Mouse (Mus musculus): ENCODE data around the gene Usp48. TPM values are rescaled to one million over a fixed set of nuclear protein-coding genes. Genes with fewer than 3 reads are reported as not detected.
A peak's percentile ranks its signal among the peaks of the same experiment; 100 is the strongest.

Usp48 gene
- 50.5 and 56.7 TPM in 2 replicates for polyA plus RNA-seq (2016; fragmentation: Nextera tagmentation; extraction: Ambion mirVana)

DNA sequence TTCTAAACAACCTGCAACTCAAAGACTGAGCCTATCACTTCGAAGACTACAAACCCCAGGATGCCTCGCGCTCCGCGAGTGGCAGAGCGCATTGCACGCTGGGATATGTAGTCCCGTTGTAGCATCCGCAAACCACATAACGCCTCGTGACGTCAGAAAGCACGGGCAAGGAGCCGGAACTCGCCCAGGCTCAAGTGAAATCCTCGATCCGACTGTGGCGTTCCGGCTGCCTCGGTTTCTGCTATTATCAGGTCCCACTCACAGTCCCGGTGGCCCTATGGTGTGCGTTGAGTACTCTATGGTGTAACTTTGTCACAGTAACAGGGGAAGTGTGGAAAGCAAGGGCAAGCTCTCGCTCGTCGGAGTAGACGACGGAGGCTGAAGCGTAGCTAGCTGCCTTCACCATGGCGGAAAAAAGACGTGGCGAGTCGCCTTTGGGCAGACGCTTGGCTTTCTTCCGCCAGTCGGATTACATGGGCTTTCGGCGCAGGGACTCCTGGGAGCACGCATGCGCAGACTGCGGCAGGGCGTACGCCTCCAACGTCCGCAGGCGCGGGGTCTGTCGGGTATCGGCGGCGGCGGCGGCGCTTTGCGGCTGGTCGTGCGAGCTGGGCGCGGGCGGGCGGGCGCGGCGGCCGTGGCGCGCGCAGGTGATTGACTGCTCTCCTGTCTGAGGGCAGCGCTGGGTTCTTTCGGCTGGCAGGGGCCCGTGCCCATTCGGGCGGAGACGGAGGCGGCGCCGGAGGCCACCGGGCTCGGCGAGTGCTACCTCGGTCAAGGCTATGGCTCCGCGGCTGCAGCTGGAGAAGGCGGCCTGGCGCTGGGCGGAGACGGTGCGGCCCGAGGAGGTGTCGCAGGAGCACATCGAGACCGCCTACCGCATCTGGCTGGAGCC is at the start of gene Usp48:
Gene Usp48, plus strand, starts transcription at position 155 of the 895 bp plus-strand sequence.
- peak within 1 kb of the TSS; percentile 94 for H3K9ac ChIP-seq
- H3K27ac ChIP-seq: peak within 1 kb of the TSS; percentile 99
- peaks cover 45% of the 10 kb centered on the region for H3K4me1 ChIP-seq
- WGBS (ENCODE audit: insufficient replicate concordance): under 1% methylated on average over 91 of the region's 92 CpGs
- ATAC-seq: peak; percentile 90
- peak within 1 kb of the TSS; percentile 91 for H3K4me3 ChIP-seq
- no peaks in the 10 kb centered on the region for H3K9me3 ChIP-seq (replicated peaks)
- H3K27me3 ChIP-seq (replicated peaks): no peaks in the 10 kb centered on the region
- peak within 1 kb of the TSS; percentile 83 for H3K4me2 ChIP-seq
- H3K36me3 ChIP-seq: peaks cover 9% of the 10 kb centered on the region; the same call in 1 of the 2 replicates

DNA sequence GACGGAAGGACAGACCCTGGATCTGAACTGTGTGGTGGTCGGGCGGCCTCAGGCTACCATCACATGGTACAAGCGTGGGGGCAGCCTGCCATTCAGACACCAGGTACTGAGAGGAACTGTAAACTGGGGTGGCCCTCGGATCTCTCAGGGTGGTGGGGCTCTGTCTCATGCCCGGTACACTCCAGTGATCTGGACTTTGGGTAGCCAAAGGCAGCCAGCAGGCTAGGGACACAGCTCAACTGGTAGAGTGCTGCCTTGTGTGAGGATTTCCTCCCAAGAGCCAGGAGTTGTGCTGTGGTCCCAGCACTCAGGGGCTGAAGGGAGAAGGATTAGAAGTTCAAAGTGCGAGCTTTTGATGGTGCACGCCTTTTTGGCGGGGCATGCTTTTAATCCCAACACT is 48.0 kb upstream of the Usp48 start:
- Histone ChIP-seq H3K9ac (no peak overlapping the region), H3K27ac (no peak overlapping the region), H3K36me3 (peaks cover 80% of the 10 kb centered on the region), H3K4me2 (no peak overlapping the region), H3K9me3 (replicated peaks) (no peaks in the 10 kb centered on the region), H3K27me3 (replicated peaks) (no peaks in the 10 kb centered on the region), H3K4me1 (no peaks in the 10 kb centered on the region), H3K4me3 (no peak overlapping the region)
- WGBS (ENCODE audit: insufficient replicate concordance): 84% methylated on average over 9 of the region's 9 CpGs
- ATAC-seq: no peak

DNA sequence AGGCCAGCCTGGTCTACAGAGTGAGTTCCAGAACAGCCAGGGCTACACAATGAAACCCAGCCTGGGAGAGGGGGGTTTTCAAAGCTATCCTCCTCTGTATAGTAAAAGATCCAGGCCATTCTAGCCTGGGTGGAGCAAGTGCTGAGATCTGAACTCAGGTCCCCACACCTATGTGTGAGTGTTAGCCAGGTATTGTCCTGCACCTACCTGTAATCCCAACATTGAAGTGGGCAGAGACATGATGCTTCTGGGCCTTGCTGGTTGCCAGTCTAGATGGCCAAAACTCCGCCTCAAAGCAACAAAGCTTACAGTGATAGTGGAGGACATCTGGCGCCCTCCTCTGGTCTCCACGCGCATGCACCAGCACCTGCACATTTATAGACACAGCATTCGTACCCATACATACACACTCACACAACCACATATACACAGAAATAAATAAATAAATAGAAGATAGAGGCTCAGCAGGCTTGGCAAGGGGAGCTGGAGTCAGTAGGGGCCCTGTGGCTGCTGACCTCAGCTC is 47.5 kb upstream of the Usp48 start:
- H3K9ac ChIP-seq: no peak overlapping the region
- H3K27me3 ChIP-seq (replicated peaks): no peaks in the 10 kb centered on the region
- 68% methylated on average over 5 of the region's 5 CpGs for WGBS (ENCODE audit: insufficient replicate concordance)
- no peak overlapping the region for H3K4me3 ChIP-seq
- no peaks in the 10 kb centered on the region for H3K9me3 ChIP-seq (replicated peaks)
- no peak overlapping the region for H3K27ac ChIP-seq
- H3K36me3 ChIP-seq: peaks cover 79% of the 10 kb centered on the region
- ATAC-seq: no peak
- H3K4me1 ChIP-seq: no peaks in the 10 kb centered on the region
- no peak overlapping the region for H3K4me2 ChIP-seq

DNA sequence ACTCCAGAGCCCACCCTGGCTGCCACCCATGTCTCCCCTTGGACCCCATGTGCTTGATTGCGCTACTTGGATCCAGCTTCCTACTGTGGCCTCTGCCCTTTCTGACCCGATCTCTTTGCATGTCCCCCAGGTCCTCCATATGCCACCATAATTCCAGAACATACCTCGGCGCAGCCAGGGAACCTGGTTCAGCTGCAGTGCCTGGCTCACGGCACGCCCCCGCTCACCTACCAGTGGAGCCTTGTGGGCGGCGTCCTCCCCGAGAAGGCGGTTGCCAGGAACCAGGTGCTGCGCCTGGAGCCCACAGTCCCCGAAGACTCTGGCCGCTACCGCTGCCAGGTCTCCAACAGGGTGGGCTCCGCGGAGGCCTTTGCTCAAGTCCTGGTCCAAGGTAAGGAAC is 40.1 kb upstream of the Usp48 start:
- no peaks in the 10 kb centered on the region for H3K9me3 ChIP-seq (replicated peaks)
- H3K9ac ChIP-seq: no peak overlapping the region
- ATAC-seq: no peak
- H3K27ac ChIP-seq: no peak overlapping the region
- H3K36me3 ChIP-seq: peaks cover 72% of the 10 kb centered on the region
- no peak overlapping the region for H3K4me3 ChIP-seq
- no peaks in the 10 kb centered on the region for H3K4me1 ChIP-seq
- H3K4me2 ChIP-seq: no peak overlapping the region
- 84% methylated on average over 17 of the region's 17 CpGs for WGBS (ENCODE audit: insufficient replicate concordance)
- no peaks in the 10 kb centered on the region for H3K27me3 ChIP-seq (replicated peaks)

DNA sequence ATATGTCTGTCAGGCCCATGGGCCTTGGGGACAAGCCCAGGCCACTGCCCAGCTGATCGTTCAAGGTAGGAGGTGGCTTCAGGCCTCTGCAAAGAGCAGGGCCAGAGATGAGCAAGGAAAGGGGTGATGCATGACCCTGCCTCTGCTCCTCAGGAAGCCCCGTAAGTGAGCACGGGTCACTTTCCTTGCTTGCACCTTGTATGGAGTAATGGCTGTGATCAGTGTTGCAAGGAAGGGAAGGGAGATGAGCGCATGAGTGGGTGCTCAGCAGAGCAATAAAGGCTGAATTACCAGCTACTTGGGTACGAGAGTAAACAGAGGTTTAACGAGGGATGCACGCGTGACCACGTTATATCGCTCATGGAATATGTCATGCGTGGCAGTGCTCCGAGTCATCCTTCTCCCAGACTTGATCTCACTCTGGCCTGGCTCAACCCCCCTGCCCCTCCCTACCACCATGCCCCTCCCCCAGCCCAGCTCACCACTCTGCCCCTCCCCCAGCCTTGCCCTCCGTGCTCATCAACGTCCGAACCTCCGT is 36.8 kb upstream of the Usp48 start:
- WGBS (ENCODE audit: insufficient replicate concordance): 87% methylated on average over 16 of the region's 16 CpGs
- H3K4me3 ChIP-seq: no peak overlapping the region
- ATAC-seq: no peak
- H3K4me1 ChIP-seq: no peaks in the 10 kb centered on the region
- H3K4me2 ChIP-seq: no peak overlapping the region
- H3K9me3 ChIP-seq (replicated peaks): no peaks in the 10 kb centered on the region
- H3K9ac ChIP-seq: no peak overlapping the region
- H3K27me3 ChIP-seq (replicated peaks): no peaks in the 10 kb centered on the region
- H3K27ac ChIP-seq: no peak overlapping the region
- peaks cover 61% of the 10 kb centered on the region for H3K36me3 ChIP-seq

DNA sequence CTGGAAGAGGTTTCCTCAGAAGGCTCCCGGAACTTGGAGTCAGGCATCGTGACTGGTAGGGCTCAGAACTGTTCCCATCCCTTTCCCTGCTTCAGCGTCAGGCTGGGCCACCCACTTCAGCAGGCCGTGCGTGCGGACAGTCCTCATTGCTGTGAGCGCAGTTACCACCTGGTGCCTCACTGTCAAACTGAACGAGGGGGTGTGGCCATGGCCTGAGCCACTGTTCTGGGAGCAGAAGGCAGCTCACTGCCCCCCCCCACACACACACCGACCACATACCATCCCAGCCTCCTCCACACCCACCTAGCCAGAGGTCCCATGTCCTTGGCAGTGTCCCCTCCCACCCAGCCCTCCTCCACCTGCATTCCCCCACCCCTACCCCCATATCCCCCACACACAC is 23.7 kb upstream of the Usp48 start:
- H3K27ac ChIP-seq: no peak overlapping the region
- H3K4me3 ChIP-seq: no peak overlapping the region
- WGBS (ENCODE audit: insufficient replicate concordance): 73% methylated on average over 9 of the region's 9 CpGs
- no peak for ATAC-seq
- H3K4me1 ChIP-seq: no peaks in the 10 kb centered on the region
- no peak overlapping the region for H3K4me2 ChIP-seq
- H3K9ac ChIP-seq: no peak overlapping the region
- no peaks in the 10 kb centered on the region for H3K27me3 ChIP-seq (replicated peaks)
- H3K36me3 ChIP-seq: peaks cover 27% of the 10 kb centered on the region
- no peaks in the 10 kb centered on the region for H3K9me3 ChIP-seq (replicated peaks)

DNA sequence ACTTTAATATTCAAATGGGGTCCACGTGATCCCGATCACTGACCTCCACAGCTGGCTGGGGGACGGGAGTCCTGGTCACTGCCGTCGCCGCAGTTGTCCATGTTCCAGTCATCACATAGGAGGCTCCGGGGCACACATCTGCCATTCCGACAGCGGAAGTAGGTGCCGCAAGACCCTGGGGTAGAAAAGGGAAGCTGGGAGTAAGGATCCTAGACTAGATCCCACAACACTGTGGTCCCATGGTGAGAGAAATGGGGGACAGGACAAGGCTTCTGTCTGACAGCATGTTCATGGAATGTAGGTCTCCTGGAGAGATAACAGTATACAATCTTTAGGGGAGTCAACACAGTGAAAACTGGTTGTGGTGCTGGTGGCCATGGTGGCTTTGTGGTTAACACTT is 19.1 kb upstream of the Usp48 start, which contains the start of gene Ldlrad2:
Gene Ldlrad2, minus strand, starts transcription at position 101 of the 400 bp plus-strand sequence.
- no peak for ATAC-seq
- Histone ChIP-seq H3K36me3 (peaks cover 7% of the 10 kb centered on the region), H3K27me3 (replicated peaks) (peaks cover 28% of the 10 kb centered on the region), H3K4me3 (no peak within 1 kb of the TSS), H3K4me2 (no peak within 1 kb of the TSS), H3K4me1 (0 out of 2 replicates have a peak, but pooled peaks cover 7% of the 10 kb centered on the region), H3K9me3 (replicated peaks) (no peaks in the 10 kb centered on the region), H3K9ac (no peak within 1 kb of the TSS), H3K27ac (no peak within 1 kb of the TSS)
- 71% methylated on average over 10 of the region's 10 CpGs for WGBS (ENCODE audit: insufficient replicate concordance)

DNA sequence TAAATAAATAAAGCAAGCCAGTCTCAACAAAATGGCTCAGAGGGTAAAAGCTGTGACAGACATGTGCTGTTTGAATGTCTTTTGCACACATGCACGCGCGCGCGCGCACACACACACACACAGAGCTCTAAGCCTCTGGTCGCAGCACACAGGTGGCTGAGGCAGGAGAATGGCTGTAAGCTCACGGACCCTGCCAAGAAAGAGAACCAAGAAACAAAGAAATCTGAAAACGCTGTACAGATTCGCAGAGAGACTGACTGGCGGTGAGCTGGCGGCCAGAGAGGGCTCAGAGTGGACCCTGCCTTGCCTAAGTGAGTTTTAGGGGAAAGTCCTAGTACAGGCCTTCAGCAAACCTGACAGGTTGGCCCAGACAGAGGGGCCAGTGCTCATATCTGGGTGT is 16.1 kb upstream of the Usp48 start:
- H3K27ac ChIP-seq: no peak overlapping the region
- no peak overlapping the region for H3K9ac ChIP-seq
- ATAC-seq: no peak
- 0 out of 2 replicates have a peak, but pooled peaks cover 7% of the 10 kb centered on the region for H3K4me1 ChIP-seq
- no peaks in the 10 kb centered on the region for H3K36me3 ChIP-seq
- no peak overlapping the region for H3K4me2 ChIP-seq
- peaks cover 46% of the 10 kb centered on the region for H3K27me3 ChIP-seq (replicated peaks)
- 86% methylated on average over 12 of the region's 12 CpGs for WGBS (ENCODE audit: insufficient replicate concordance)
- H3K4me3 ChIP-seq: no peak overlapping the region
- H3K9me3 ChIP-seq (replicated peaks): no peaks in the 10 kb centered on the region

DNA sequence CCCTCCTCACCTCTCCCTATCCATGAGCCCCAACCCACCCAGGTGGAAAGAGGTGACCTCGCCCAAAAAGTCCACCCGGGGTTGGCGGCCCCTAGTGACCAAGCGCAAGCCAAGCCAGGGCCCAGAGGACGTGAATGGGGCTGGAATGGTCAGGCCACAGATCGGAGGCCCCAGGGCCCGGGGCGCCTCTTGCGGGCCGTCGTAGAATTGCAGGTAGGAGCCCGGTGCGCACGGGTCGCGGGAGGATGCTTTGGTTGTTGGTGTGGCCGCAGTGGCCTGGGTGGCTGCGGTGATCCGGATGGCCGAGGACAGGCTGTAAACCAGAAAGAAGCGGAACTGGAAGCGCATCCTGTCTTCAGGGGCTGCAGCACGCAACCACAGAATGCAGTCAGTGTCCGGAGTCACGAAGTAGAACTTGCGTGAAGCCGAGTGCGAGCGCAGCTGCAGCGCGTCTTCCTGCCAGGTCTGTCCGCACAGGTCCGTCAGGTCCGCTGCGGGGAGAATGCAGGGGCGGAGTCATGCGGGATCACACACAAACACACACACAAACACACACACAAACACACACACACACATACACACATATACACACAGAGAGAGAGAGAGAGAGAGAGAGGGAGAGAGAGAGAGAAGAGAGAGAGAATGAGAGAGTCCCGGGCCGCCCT is 15.2 kb upstream of the Usp48 start:
- Histone ChIP-seq H3K9ac (no peak overlapping the region), H3K4me1 (0 out of 2 replicates have a peak, but pooled peaks cover 7% of the 10 kb centered on the region), H3K27me3 (replicated peaks) (peaks cover 46% of the 10 kb centered on the region), H3K36me3 (no peaks in the 10 kb centered on the region), H3K4me3 (peak overlapping the region; percentile 23), H3K4me2 (peak overlapping the region; percentile 57), H3K27ac (no peak overlapping the region), H3K9me3 (replicated peaks) (no peaks in the 10 kb centered on the region)
- 5% methylated on average over 39 of the region's 39 CpGs for WGBS (ENCODE audit: insufficient replicate concordance)
- no peak for ATAC-seq

DNA sequence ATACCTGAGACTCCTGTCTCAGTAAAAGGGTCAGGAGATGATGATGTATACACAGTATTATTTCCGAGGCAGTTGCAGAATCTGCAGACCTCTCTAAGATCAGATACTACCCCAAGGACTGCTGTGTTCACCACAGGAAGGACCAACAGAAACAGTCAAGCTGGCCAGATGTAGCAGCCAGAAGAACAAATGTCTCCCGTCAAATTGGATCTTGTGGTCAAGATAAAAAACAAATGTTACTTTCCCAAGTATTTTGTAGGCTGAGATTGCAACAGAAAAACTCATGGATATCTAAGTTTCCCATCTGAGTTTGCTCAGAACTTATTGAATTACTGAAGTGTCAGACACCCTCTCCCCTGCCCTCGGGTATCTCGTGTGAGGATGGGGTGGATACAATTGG is 13.8 kb upstream of the Usp48 start:
- WGBS (ENCODE audit: insufficient replicate concordance): 26% methylated on average over 4 of the region's 4 CpGs
- no peak overlapping the region for H3K4me2 ChIP-seq
- no peaks in the 10 kb centered on the region for H3K9me3 ChIP-seq (replicated peaks)
- H3K4me1 ChIP-seq: 0 out of 2 replicates have a peak, but pooled peaks cover 7% of the 10 kb centered on the region
- H3K27ac ChIP-seq: no peak overlapping the region
- peaks cover 46% of the 10 kb centered on the region for H3K27me3 ChIP-seq (replicated peaks)
- ATAC-seq: no peak
- H3K4me3 ChIP-seq: no peak overlapping the region
- no peaks in the 10 kb centered on the region for H3K36me3 ChIP-seq
- no peak overlapping the region for H3K9ac ChIP-seq

DNA sequence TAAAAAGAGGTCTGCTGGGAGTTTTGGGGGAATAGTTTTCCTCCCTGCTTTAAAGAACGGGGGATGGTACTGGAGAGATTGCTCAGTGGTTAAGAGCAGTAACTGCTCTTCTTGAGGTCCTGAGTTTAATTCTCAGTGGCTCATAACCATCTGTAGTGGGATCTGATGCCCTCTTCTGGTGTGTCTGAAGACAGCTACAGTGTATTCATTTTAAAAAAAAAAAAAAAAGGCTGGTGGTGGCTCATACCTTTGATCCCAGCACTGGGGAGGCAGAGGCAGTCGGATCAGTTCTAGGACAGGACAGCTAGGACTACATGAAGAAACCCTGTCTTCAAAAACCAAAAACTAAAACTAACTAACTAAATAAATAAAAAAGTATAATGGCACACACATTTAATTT is 13.3 kb upstream of the Usp48 start:
- H3K27me3 ChIP-seq (replicated peaks): peaks cover 46% of the 10 kb centered on the region
- ATAC-seq: no peak
- no peak overlapping the region for H3K4me2 ChIP-seq
- no peak overlapping the region for H3K9ac ChIP-seq
- 0 out of 2 replicates have a peak, but pooled peaks cover 7% of the 10 kb centered on the region for H3K4me1 ChIP-seq
- no peak overlapping the region for H3K27ac ChIP-seq
- WGBS (ENCODE audit: insufficient replicate concordance): 59% methylated on average over 2 of the region's 2 CpGs
- H3K36me3 ChIP-seq: no peaks in the 10 kb centered on the region
- H3K9me3 ChIP-seq (replicated peaks): no peaks in the 10 kb centered on the region
- H3K4me3 ChIP-seq: no peak overlapping the region

DNA sequence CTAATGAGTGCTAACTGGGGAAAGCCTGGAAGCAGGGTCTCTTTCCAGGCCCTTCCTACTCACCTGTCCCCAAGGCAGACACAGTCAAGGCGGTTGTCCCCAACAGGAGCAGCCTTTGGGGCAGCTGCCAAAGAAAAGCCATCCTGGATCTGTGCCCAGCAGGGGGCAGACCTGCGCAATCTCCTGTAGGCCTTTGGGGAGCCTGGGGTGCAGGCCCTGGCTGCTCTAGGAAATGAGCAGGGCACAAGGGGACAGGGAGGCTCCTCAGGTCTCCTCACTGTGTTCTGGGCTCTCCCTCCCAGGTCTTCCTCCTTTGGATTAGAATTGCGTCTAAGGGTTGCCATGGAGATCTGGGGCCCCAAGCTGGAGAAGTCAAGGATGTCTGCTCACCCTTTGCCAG is 11.7 kb upstream of the Usp48 start:
- Histone ChIP-seq H3K9me3 (replicated peaks) (no peaks in the 10 kb centered on the region), H3K4me1 (0 out of 2 replicates have a peak, but pooled peaks cover 7% of the 10 kb centered on the region), H3K27ac (no peak overlapping the region), H3K9ac (no peak overlapping the region), H3K27me3 (replicated peaks) (peaks cover 40% of the 10 kb centered on the region), H3K4me3 (no peak overlapping the region), H3K4me2 (no peak overlapping the region), H3K36me3 (no peaks in the 10 kb centered on the region)
- ATAC-seq: no peak
- WGBS (ENCODE audit: insufficient replicate concordance): 42% methylated on average over 3 of the region's 3 CpGs
